Mouse (Mus musculus) layer of hippocampus, postnatal 14 days (tissue): ENCODE data around the gene Brd1. TPM values are rescaled to one million over a fixed set of nuclear protein-coding genes. Genes with fewer than 3 reads are reported as not detected.
A peak's percentile ranks its signal among the peaks of the same experiment; 100 is the strongest.
"Not testable (repeated sequence)": the region's sequence is repeated elsewhere in the genome, so short reads cannot be mapped to it uniquely, and the experiment has no call there.

ENCODE experiments used
- DNase-seq, 2 experiments: peaks; one replicate each; pipeline ENCODE4 v3.0.0; 2021 to 2022; ENCODE audit warnings: low spot score in 2 of 2, mixed read lengths in 1 of 2
- long read RNA-seq, 2 experiments: library from polyadenylated mRNA; stranded (forward); transcript quantifications; one replicate each; pipeline ENCODE4 v2.0.0; 2021
- total RNA-seq, 2 experiments: library from RNA; stranded (reverse); gene quantifications; 2 replicates each; pipeline ENCODE4 v1.2.3; 2021

The Brd1 gene
- total RNA-seq, result 10 to 100 TPM; 50.1 to 50.2 TPM
- long read RNA-seq, experiment 1, partial matches to known transcripts, result 13 of 19 reads
- long read RNA-seq, experiment 1, other reads (novel, unspliced or antisense), result 6 of 19 reads
- long read RNA-seq, experiment 2, full-length matches to known transcripts, result 3 of 26 reads
- long read RNA-seq, experiment 2, partial matches to known transcripts, result 12 of 26 reads
- long read RNA-seq, experiment 2, other reads (novel, unspliced or antisense), result 11 of 26 reads

DNA sequence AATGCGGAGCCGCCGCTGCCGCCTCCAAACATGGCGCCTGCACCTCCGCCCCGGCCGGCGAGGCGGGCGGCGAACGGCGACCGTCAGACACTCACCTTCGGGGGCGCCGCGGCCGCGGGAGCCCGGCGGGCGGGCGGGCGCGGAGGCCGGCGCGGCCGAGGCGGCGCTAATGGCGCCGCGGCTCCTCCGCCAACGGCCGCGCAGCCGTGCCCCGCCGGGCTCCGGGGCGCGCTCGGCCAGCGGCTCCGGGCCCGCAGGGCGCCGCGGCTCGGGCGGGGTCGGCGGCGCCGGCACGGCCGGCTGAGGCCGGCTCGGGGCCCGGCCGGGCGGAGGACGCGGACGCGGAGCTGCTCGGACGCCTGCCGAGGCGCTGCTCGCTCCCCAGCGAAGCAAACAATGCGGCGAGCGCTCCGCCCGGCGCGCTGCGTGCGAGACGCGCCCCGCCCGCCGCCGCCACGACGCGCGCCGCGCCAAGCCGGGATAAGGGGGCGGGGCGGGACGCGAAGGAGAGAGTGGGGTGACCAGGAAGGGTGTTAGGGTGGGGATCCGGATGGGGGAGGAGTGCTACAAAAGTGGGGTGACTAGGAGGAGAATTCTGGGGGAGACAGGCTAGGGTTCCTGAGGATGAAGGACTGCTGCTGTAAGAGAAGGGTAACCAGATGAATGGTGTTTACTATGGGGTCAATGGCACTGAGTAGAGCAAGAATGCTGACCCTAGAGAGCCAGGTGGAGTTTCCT lies at the start of gene Brd1:
Gene Brd1, minus strand, starts transcription at position 400 of the 738 bp plus-strand sequence.
- DNase-seq, result peak; percentile 74 to 78

DNA sequence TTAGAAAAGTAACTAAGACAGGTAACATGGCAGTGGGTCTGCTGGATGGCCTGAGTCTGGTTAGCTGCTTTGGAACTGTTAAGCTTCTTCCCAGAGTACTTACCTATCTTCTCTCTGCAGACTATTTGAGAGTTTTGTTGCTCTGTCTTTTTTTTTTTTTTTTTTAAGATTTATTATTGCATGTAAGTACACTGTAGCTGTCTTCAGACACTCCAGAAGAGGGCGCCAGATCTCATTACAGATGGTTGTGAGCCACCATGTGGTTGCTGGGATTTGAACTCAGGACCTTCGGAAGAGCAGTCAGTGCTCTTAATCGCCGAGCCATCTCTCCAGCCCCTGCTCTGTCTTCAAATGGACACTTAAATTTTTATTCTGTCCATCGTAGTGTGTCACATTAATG lies 40.6 kb upstream of the Brd1 start:
- DNase-seq, result not testable (repeated sequence)

DNA sequence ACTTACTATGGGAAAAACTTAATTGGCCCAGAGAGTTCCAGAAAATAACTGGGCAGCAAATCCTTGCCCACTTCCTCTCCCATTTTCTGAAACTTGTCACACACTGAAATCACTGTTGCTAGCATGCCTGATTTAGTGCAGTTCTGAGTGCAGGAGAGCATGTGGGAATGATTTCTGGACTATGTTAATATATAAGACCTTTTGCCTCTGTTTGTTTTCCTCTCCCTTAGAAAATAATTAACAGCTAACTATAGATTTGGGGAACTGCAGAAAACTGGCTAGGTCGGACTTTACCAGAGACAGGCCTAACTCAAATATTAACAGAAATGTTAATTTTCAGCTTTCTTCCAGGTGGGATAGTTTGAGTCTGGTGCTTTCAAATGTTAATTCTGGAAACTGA lies 34.5 kb upstream of the Brd1 start:
- DNase-seq, result no peak

DNA sequence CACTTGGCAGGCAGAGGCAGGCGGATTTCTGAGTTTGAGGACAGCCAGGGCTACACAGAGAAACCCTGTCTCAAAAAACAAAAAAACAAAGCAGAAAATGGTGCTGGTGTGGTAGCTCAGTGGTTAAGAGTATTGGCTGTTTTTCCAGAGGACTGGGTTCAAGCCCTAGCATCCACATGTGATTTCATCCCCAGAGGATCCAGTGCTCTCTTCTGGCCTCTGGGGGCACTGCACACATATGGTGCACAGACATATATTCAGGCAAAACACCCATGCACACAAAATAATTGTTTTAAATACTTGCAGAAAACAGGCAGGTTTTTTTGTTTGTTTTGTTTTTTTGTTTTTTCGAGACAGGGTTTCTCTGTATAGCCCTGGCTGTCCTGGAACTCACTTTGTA lies 32.1 kb upstream of the Brd1 start:
- not testable (repeated sequence) for DNase-seq

DNA sequence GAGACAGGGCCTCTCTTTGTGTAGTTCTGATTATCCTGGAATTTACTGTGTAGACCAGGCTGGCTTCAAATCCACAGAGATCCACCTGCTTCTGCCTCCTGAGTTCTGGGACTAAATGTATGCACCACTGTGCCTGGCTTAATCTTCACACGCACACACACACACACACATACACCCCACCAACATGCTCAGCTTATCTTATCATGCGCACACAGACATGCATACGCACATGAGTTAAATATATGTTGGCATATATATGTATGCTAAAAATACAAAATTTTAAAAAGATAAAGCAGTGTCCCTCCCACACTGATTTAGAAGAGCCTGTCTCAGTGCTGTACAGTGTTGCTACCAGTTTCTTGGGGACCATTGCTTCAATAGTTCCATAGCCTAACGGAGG lies 27.5 kb upstream of the Brd1 start:
- no peak for DNase-seq

DNA sequence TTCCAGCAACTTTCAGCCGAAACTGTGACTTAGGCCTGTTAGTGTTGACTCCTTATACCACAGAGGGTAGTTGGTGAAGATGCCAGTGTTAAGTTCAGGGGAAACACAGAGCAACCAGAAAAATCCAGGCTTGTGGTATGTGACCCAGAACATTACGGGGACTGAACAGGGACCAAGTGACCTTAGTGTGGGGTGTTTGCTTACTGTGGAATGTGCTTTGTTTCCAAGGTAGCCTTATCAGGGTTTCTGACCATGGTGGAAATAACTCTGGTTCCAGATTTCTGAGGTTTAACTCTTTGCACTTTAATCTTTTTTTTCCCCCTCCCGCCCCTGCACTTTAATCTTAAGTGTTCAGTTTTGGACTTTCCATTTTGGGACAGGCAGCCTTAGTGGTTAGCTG lies 24.0 kb upstream of the Brd1 start:
- no peak for DNase-seq

DNA sequence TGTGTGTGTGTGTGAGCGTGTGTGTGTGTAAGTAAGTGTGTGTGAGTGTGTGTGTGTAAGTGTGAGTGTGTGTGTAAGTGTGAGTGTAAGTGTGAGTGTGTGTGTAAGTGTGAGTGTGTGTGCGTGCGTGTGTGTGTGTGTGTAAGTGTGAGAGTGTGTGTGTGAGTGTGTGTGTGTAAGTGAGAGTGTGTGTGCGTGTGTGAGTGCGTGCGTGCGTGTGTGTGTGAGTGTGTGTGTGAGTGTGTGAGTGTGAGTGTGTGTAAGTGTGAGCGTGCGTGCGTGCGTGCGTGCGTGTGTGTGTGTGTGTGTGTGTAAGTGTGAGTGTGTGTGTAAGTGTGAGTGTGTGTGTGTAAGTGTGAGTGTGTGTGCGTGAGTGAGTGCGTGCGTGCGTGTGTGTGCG lies 21.7 kb upstream of the Brd1 start:
- no peak for DNase-seq

DNA sequence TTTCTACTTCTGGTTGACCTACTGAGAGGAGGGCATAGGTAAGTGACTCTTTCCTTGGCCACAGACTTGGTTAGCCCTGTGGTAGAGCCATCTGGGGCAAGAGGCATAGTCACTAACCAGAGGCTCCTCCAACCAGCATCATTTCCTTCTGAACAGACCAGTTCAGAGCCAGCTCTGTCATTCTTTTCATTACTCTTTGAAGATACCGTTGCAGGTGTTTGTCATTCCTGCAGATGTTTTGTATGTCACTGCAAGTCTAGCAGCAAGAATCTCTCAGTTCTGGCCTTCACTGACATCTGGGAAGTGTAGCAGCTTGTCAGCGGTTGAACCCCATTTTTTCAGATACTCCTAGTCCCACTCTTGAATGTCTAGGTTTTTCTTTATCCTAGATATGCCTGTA lies 20.9 kb upstream of the Brd1 start:
- DNase-seq, result no peak

DNA sequence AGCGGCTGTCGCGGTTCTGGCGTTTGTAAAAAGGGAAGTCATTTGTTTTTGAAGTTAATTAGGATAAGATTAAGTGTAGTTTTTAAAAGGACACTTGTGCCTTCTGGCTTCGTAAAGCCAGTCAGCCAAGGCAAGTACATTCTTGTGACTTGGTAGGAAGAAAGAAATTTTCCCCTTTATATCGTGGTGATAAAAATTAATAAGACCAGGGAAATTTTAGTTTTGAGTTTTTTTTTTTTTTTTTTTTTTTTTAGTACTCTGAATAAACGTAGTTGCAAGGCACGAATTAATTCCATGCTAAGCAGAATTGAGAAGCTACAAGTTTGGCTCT lies 18.3 kb upstream of the Brd1 start:
- DNase-seq, result no peak

DNA sequence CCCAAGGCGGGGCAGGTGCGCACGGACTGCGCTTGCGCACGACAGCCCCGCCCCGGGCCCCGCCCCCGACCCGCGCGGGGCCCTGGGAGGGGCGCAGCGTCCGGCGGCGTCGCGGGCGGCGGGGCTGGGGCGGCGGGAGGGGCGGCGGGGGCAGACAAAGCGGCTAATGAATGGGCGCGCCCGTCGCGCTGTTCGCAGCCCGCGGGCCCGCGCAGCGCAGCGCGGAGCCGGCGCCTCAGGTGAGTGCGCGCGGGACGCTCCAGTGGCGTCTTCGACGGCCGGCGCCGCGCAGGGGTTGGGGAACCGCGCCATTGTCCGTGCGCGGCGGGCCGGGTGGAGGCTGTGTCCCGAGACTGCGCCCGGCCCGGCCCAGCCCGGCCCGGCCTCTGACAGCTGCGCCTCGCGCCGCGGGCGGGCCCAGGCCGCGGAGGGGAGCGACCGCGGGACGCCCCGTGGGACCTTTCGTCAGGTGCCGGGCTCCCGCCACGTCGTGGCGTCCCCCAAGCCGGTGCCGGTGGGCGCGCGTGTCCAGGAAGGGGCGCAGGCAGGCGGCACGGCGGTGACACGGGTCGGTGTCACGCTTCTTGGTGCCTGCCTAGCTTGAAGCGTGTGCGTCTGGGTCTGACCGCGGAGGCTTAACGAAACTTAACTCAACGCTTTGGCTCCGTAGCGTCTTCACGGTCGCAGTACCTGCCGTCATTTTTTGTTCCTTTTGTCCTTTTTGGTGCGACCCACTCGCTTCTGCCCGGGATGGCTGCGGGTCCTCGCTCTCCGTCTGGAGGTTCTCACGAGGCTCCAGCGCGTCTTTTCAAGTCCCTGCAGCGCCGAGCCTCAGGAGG lies 17.8 kb upstream of the Brd1 start, which contains the start of gene Zbed4:
Gene Zbed4, plus strand, starts transcription at position 97 of the 839 bp plus-strand sequence.
- peak; percentile 24 to 36 for DNase-seq

DNA sequence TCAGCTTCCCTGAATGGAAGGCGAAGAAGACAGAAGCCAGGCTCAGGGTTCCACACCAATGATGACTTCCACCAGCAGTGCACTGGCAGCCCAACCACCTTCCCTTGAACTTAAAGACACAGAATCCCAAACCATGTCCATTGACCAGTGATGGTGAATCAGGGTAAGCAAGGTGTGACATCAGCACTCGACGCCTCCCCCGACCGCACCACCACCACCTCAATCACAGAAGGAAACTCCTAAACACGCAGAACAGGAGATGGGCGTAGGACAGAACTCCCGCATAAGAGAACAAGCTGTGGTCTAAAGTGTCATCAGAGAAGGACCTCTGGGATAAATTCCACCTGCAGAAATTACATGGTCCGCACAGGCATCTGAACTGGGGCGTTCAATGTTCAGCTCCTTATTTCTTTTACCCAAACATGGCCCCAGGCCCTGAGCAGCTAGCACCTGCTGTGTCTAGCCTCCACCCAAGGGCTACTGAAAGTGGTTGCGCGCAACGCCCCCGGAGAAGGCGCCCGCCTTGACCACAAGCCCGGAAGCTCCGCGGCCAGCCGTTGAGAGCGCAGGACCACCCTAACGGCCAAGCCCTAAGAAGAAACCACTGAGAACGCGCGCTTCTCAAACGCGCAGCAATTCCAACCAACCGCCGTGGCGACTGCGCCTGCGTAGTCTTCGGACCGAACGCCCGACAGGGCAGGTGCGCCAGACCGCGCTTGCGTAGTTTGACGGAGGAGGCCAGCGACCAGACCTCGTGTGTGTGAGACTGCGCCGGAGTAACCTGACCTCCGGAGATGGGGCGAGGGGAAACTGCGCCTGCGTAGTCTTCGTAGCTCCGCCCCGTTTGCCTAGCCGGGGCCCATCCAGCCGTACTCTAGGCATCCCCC lies 16.9 kb upstream of the Brd1 start:
- DNase-seq, result peak; percentile 97 to 99

DNA sequence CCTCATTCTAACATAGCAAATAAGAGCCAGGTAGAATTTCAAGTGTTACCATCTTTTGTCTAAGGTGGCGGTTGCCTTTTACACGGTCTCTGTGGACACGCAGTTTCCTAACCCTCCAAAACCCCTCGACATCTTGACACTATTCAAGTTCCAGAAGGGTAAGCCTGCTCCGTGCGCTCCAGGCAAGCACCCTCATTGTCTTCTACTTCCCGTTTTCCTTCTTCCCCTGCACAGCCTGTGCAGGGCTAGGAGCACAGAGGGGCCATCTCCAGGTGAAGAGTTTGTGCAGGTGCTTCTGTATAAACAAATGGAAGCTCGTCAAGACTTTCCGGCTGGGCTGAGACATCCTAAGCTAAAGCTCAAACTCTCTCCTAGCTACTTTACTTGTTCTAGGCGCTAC lies 16.0 kb upstream of the Brd1 start:
- no peak for DNase-seq

DNA sequence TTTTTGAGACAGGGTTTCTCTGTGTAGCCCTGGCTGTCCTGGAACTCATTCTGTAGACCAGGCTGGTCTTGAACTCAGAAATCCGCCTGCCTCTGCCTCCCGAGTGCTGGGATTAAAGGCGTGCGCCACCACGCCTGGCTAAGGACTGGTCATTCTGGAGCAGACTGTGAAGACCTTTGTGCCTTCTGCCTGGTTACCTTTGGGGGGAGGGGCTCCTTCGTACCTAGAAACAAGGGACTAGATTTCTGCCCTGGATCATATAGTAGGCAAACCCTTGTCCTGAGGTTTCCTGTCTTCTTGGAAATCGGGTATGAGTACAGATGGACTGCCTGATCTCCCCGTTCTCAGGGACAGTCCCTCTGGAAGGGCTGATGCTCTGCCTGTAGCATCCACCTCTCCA lies 15.6 kb upstream of the Brd1 start:
- DNase-seq, result not testable (repeated sequence)

DNA sequence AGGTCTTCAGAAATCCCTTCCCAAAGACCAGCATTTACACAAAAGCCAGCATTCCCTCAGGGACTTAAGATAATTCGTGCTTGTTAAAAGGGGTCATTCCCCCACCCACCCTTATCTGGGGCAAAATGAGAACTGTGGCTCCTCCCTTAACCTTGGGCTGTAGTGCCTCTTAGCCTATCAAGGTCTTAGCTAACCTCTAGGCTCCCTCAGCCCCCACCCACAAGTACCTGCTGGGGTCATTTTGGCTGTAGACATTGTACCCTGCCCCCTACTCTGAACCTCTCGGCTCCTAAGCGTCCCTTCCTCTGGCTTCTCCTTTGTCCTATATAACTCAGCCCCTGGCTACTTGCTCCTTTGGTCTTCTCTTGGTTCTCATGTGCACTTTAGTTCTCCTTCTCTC lies 11.9 kb upstream of the Brd1 start:
- DNase-seq, result no peak

DNA sequence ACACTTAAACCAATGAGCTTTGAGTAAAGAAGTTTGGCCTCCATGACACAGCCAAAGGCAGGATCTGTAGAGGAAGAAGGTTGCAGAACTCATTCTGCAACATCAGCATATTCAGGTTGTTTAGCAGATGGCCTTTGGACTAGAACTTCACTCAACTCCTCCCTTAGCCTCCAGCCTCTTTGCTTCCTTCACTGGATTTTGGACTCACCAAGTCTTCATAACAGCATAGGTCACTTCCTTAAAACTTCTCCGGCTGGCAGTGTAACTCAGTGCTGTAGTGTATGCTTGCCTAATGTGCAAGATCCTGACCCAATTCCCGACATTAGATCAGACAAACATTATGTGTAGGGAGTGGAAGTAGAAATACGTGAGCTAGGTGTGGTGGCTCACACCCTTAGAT lies 11.3 kb upstream of the Brd1 start:
- no peak for DNase-seq

DNA sequence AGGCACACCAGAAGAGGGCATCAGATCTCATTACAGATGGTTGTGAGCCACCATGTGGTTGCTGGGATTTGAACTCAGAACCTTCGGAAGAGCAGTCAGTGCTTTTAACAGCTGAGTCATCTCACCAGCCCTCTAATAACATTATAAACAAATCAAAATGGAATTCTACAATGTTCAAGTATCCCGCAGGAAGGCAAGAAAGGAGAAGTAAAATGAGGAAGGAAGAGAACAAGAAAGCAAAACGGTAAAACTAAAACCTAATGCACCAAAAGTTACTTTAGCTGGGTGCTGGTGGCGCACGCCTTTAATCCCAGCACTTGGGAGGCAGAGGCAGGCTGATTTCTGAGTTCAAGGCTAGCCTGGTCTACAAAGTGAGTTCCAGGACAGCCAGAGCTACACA lies 9.3 kb upstream of the Brd1 start:
- not testable (repeated sequence) for DNase-seq

DNA sequence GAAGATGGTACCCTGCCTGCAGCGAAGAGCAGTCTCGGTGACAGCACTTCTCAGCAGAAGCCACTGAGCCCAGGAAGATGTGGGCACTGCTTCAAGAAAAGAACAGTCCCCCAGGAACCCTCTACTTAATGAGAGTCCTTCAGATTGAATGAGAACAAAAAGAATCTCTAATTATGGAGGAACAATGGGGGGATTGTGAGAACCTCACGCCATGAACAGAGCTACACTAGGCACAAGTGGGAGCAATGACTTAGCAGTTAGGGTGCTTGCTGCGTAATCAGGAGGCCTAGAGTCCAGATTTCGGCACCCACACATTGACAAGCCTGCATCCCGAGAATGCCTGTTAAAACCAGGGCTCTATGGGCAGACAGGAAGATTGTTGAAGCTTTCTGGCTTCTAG lies 7.3 kb upstream of the Brd1 start:
- DNase-seq, result no peak

DNA sequence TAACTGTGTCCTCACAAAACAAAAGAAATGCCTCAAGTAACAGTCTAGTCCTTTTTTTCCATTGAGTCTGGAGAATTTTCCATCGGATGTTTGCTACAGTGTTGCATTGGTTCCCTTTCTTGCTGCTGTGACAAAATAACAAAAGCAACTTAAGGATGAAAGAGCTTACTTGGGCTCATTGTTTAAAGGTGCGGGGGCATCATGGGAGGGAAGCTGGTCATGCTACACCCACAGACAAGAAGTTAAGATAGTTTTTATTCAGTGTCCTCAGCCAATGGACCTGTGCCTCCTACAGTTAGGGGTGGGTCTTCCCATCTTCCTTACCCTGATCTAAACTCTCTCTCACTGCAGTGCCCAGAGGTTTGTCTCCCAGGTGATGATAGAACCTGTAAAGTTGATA lies 4.4 kb upstream of the Brd1 start:
- no peak for DNase-seq

DNA sequence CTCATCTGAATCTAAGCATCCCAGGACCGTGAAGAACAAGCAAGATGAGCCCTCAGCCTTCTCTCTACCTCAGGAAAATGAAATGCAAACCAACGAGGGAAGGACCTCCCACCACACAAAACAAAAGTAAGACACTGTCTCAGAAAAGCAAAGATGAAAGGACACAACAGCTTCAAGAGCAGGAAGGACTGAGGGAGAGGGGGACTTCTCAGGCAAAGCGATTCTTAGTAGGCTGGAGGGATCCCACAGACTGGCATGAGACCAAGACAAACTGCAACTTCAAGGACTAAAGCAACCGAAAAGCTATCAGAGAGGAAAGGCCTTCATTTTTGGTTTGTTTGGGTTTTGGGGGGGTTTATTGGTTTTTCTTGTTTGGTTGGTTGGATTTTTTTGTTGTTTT lies 2.1 kb upstream of the Brd1 start:
- no peak for DNase-seq

DNA sequence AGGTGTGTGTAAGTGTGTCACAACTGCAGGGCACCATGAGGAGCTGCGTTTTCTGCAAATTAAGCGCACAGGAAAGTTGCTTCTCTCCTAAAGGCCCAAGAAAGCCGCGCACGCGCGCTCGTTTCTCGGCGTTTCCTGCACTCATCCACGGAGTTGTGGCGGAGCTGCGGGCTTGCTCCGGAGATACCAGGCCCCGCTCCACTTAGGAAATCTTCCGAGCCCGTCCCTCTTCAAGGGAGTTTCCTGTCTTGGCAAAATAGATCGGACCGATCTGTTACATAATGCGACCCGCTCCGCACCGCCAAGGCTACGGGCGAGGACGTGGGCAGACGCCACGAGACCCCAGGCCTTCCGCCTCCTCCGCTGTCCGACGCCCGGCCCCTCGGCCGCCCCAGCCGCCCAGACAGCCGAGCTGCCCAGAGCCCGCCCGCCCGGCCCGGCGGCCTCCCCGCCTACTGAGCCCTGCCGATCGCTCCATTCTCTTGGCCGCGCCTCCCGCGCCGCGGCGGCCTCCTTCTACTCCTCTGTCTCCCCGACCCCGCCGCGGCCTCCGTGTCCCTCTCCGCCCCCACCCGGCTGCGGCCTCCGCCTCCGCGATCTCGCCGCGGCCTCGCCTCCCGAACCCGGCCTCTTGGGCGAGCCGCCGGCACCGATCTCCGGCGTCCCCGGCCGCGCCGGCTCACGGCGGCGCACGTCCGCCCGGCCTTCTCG lies 837 bp downstream of the Brd1 start:
- DNase-seq, result peak; percentile 52
